Mouse (Mus musculus): ENCODE measurements around the gene Ica1l. TPM values are rescaled to one million over a fixed set of nuclear protein-coding genes. Genes with fewer than 3 reads are reported as not detected.

Ica1l gene
- polyA plus RNA-seq, 1 experiment from 2014 or later: 2.2 TPM

DNA sequence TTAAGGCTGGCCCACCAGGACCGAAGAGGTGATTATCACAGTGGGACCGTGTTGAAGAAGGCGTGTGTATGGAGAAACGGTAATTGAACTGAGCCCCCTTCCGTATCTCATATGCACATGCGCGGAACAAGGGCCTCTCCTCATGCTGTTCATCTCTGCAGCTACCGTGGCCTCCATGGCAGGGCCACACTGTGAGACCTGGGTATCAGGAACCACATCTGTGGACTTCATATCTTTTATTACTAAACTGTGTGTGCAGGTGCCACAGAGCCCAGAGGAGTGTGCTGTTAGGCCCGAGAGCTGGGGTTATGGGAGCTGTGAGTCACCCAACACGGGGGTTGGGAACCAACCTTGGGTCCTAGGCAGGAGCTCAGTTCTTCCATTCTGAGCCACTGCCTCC, 35.6 kb downstream of the Ica1l start:
- H3K9ac ChIP-seq (replicated peaks; ENCODE audit: low read length): no peak overlapping the region
- DNase-seq (ENCODE audit: low spot score) (no peak), ATAC-seq (replicated peaks; ENCODE audit: insufficient number of reproducible peaks, low FRiP score, low TSS enrichment, low read depth) (no peak)
- no peaks in the 10 kb centered on the region for H3K36me3 ChIP-seq (replicated peaks; ENCODE audit: control insufficient read depth, insufficient read depth, low read depth, low read length)
- H3K27ac ChIP-seq (replicated peaks; ENCODE audit: low read depth, low read length): no peak overlapping the region
- H3K4me2 ChIP-seq (ENCODE audit: low read depth, low read length): no peak overlapping the region
- no peaks in the 10 kb centered on the region for H3K4me1 ChIP-seq (ENCODE audit: control insufficient read depth, insufficient read depth, low read length)
- no peak overlapping the region for H3K4me3 ChIP-seq (ENCODE audit: low read depth, low read length)
- H3K9me3 ChIP-seq (replicated peaks; ENCODE audit: control insufficient read depth, low read length): no peaks in the 10 kb centered on the region
- 86% methylated on average over 10 of the region's 10 CpGs for WGBS
- H3K27me3 ChIP-seq (ENCODE audit: control insufficient read depth, insufficient read depth, low read length): no peaks in the 10 kb centered on the region

- ATAC-seq (replicated peaks; ENCODE audit: insufficient number of reproducible peaks, low FRiP score, low TSS enrichment, low read depth) (no peak), DNase-seq (ENCODE audit: low spot score) (peak; percentile 18)
- Histone ChIP-seq H3K36me3 (replicated peaks; ENCODE audit: control insufficient read depth, insufficient read depth, low read depth, low read length) (no peaks in the 10 kb centered on the region), H3K4me2 (ENCODE audit: low read depth, low read length) (no peak overlapping the region), H3K9ac (replicated peaks; ENCODE audit: low read length) (no peak overlapping the region), H3K9me3 (replicated peaks; ENCODE audit: control insufficient read depth, low read length) (no peaks in the 10 kb centered on the region), H3K4me1 (ENCODE audit: control insufficient read depth, insufficient read depth, low read length) (no peaks in the 10 kb centered on the region), H3K4me3 (ENCODE audit: low read depth, low read length) (no peak overlapping the region), H3K27me3 (ENCODE audit: control insufficient read depth, insufficient read depth, low read length) (no peaks in the 10 kb centered on the region), H3K27ac (replicated peaks; ENCODE audit: low read depth, low read length) (no peak overlapping the region)
- 67% methylated on average over 2 of the region's 2 CpGs for WGBS
Measured at GRCm38 (mm10) chr1:60000319-60000718, 42.7 kb downstream of the Ica1l start.

DNA sequence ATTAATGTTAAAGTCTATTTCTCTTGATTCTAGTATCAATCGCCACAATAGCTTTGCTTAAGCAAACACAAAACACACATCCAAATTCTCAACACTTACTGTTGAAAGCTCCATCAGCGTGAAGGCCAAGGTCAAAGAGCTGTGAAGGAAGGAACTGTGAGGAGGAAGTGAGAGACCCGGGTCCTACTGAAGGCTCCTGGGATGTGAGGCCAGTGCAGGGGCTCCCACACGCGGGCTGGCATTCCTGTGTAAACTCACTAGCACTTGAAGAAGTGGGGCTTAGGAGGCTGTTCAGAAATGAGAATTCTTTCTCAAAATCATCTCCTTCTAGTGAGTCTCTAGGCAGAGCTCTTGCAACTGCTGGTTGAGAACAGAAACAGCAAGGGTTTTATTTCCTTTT, 45.6 kb downstream of the Ica1l start:
- no peak for ATAC-seq (replicated peaks; ENCODE audit: insufficient number of reproducible peaks, low FRiP score, low TSS enrichment, low read depth)
- no peak overlapping the region for H3K9ac ChIP-seq (replicated peaks; ENCODE audit: low read length)
- no peaks in the 10 kb centered on the region for H3K27me3 ChIP-seq (ENCODE audit: control insufficient read depth, insufficient read depth, low read length)
- no peak overlapping the region for H3K4me3 ChIP-seq (ENCODE audit: low read depth, low read length)
- 78% methylated on average over 5 of the region's 5 CpGs for WGBS
- H3K27ac ChIP-seq (replicated peaks; ENCODE audit: low read depth, low read length): no peak overlapping the region
- H3K36me3 ChIP-seq (replicated peaks; ENCODE audit: control insufficient read depth, insufficient read depth, low read depth, low read length): no peaks in the 10 kb centered on the region
- no peak overlapping the region for H3K4me2 ChIP-seq (ENCODE audit: low read depth, low read length)
- no peak for DNase-seq (ENCODE audit: low spot score)
- no peaks in the 10 kb centered on the region for H3K4me1 ChIP-seq (ENCODE audit: control insufficient read depth, insufficient read depth, low read length)
- no peaks in the 10 kb centered on the region for H3K9me3 ChIP-seq (replicated peaks; ENCODE audit: control insufficient read depth, low read length)

DNA sequence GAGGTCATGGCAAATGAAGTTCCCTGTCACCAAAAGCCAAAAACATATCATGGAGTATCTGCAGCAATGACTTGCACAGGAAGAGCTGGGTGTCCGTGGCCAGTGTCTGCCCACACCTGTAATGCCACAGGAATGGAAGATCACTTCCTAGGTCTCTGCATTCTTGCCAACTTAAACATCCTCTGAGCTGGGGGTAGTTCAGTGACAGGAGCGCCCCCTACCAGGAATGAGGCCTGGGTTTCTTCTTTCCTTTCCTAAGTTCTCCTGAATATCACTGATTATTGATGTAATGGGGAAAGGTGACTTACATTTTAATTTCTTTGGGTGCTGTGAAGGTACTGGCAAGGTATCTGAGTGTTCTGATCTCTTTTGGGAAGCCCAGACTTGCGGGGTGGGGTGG, 47.3 kb downstream of the Ica1l start:
- 58% methylated on average over 3 of the region's 3 CpGs for WGBS
- no peaks in the 10 kb centered on the region for H3K36me3 ChIP-seq (replicated peaks; ENCODE audit: control insufficient read depth, insufficient read depth, low read depth, low read length)
- ATAC-seq (replicated peaks; ENCODE audit: insufficient number of reproducible peaks, low FRiP score, low TSS enrichment, low read depth): no peak
- no peak for DNase-seq (ENCODE audit: low spot score)
- H3K4me3 ChIP-seq (ENCODE audit: low read depth, low read length): no peak overlapping the region
- H3K9me3 ChIP-seq (replicated peaks; ENCODE audit: control insufficient read depth, low read length): no peaks in the 10 kb centered on the region
- H3K27ac ChIP-seq (replicated peaks; ENCODE audit: low read depth, low read length): no peak overlapping the region
- H3K4me1 ChIP-seq (ENCODE audit: control insufficient read depth, insufficient read depth, low read length): no peaks in the 10 kb centered on the region
- H3K4me2 ChIP-seq (ENCODE audit: low read depth, low read length): no peak overlapping the region
- no peaks in the 10 kb centered on the region for H3K27me3 ChIP-seq (ENCODE audit: control insufficient read depth, insufficient read depth, low read length)
- H3K9ac ChIP-seq (replicated peaks; ENCODE audit: low read length): no peak overlapping the region

DNA sequence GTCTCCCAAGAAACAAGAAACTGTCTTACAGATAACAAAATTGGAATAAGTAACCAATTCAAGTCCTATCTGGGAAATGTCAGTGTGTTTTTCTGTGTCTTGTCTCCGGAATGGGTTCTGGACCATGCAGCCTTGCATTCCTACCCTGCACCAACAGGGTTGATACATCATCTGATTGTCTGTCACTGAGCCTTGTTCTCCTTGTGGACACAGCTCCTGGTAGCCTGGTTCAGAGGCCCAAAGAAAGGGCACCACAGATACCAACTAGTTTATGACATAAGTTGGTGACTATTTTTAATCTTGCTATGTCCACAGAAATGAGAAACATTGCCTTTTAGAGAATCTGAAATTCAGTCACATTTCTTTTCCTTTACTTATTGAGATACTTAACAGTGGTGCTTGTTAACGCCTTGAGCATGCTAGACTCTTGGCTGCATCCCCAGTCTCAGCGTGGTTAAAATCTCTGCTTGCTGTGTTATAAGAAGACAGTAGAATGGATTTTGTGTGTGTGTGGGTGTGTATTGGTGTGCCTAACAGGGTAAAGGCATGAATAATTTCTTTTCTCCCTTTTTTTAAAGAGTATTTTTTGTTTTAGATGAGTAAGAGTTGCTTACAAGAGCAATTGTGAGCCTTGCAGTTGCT, 55.5 kb downstream of the Ica1l start:
- Histone ChIP-seq H3K9ac (replicated peaks; ENCODE audit: low read length) (no peak overlapping the region), H3K4me2 (ENCODE audit: low read depth, low read length) (no peak overlapping the region), H3K4me1 (ENCODE audit: control insufficient read depth, insufficient read depth, low read length) (no peaks in the 10 kb centered on the region), H3K27ac (replicated peaks; ENCODE audit: low read depth, low read length) (no peak overlapping the region), H3K36me3 (replicated peaks; ENCODE audit: control insufficient read depth, insufficient read depth, low read depth, low read length) (no peaks in the 10 kb centered on the region), H3K4me3 (ENCODE audit: low read depth, low read length) (no peak overlapping the region), H3K27me3 (ENCODE audit: control insufficient read depth, insufficient read depth, low read length) (no peaks in the 10 kb centered on the region), H3K9me3 (replicated peaks; ENCODE audit: control insufficient read depth, low read length) (no peaks in the 10 kb centered on the region)
- DNase-seq (ENCODE audit: low spot score): no peak
- WGBS: 89% methylated on average over 3 of the region's 3 CpGs
- ATAC-seq (replicated peaks; ENCODE audit: insufficient number of reproducible peaks, low FRiP score, low TSS enrichment, low read depth): no peak

DNA sequence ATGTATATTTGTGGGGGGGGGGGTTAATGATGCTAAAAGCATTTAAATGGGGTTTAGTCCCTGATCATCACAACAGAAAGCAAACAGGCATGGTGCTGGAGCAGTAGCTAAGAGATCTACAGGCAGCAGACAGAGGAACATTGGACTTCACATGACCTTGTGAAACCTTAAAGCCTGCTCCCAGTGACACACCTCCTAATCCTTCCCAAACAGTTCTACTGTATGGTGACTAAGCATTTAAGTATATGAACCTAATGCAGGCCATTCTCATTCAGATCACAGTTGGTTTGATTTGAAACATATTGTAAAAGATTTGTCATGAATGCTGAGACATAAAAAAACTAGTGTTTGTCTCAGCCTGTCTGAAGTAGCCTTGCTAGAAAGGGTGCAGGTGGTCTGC, 56.4 kb downstream of the Ica1l start:
- Histone ChIP-seq H3K27ac (replicated peaks; ENCODE audit: low read depth, low read length) (no peak overlapping the region), H3K27me3 (ENCODE audit: control insufficient read depth, insufficient read depth, low read length) (no peaks in the 10 kb centered on the region), H3K36me3 (replicated peaks; ENCODE audit: control insufficient read depth, insufficient read depth, low read depth, low read length) (no peaks in the 10 kb centered on the region), H3K9me3 (replicated peaks; ENCODE audit: control insufficient read depth, low read length) (no peaks in the 10 kb centered on the region), H3K4me3 (ENCODE audit: low read depth, low read length) (no peak overlapping the region), H3K9ac (replicated peaks; ENCODE audit: low read length) (no peak overlapping the region), H3K4me2 (ENCODE audit: low read depth, low read length) (no peak overlapping the region), H3K4me1 (ENCODE audit: control insufficient read depth, insufficient read depth, low read length) (no peaks in the 10 kb centered on the region)
- DNase-seq (ENCODE audit: low spot score) (no peak), ATAC-seq (replicated peaks; ENCODE audit: insufficient number of reproducible peaks, low FRiP score, low TSS enrichment, low read depth) (no peak)

- WGBS: 88% methylated on average over 4 of the region's 4 CpGs
- DNase-seq (ENCODE audit: low spot score) (peak; percentile 26), ATAC-seq (replicated peaks; ENCODE audit: insufficient number of reproducible peaks, low FRiP score, low TSS enrichment, low read depth) (no peak)
- Histone ChIP-seq H3K9ac (replicated peaks; ENCODE audit: low read length) (no peak overlapping the region), H3K9me3 (replicated peaks; ENCODE audit: control insufficient read depth, low read length) (no peaks in the 10 kb centered on the region), H3K4me2 (ENCODE audit: low read depth, low read length) (no peak overlapping the region), H3K4me1 (ENCODE audit: control insufficient read depth, insufficient read depth, low read length) (no peaks in the 10 kb centered on the region), H3K27ac (replicated peaks; ENCODE audit: low read depth, low read length) (no peak overlapping the region), H3K36me3 (replicated peaks; ENCODE audit: control insufficient read depth, insufficient read depth, low read depth, low read length) (no peaks in the 10 kb centered on the region), H3K27me3 (ENCODE audit: control insufficient read depth, insufficient read depth, low read length) (no peaks in the 10 kb centered on the region), H3K4me3 (ENCODE audit: low read depth, low read length) (no peak overlapping the region)
Measured at GRCm38 (mm10) chr1:59967291-59967690, 75.7 kb downstream of the Ica1l start.

GRCm38 (mm10) chr1:59966171-59966785, 76.7 kb downstream of the Ica1l start:
- Histone ChIP-seq H3K4me2 (ENCODE audit: low read depth, low read length) (no peak overlapping the region), H3K9me3 (replicated peaks; ENCODE audit: control insufficient read depth, low read length) (no peaks in the 10 kb centered on the region), H3K4me1 (ENCODE audit: control insufficient read depth, insufficient read depth, low read length) (no peaks in the 10 kb centered on the region), H3K9ac (replicated peaks; ENCODE audit: low read length) (no peak overlapping the region), H3K27ac (replicated peaks; ENCODE audit: low read depth, low read length) (no peak overlapping the region), H3K4me3 (ENCODE audit: low read depth, low read length) (no peak overlapping the region), H3K36me3 (replicated peaks; ENCODE audit: control insufficient read depth, insufficient read depth, low read depth, low read length) (no peaks in the 10 kb centered on the region), H3K27me3 (ENCODE audit: control insufficient read depth, insufficient read depth, low read length) (no peaks in the 10 kb centered on the region)
- 86% methylated on average over 6 of the region's 6 CpGs for whole genome bisulfite sequencing
- ATAC-seq (replicated peaks; ENCODE audit: insufficient number of reproducible peaks, low FRiP score, low TSS enrichment, low read depth) (no peak), DNase-seq (ENCODE audit: low spot score) (no peak)
